Mouse (Mus musculus) frontal cortex, postnatal 25 days (tissue): ENCODE results near the gene Fancf.

Source experiments
- DNase-seq, 2 experiments: peaks; one replicate each; pipeline ENCODE4 v3.0.0; 2022; ENCODE audit warnings: low spot score in 2 of 2

Gene Fancf

GRCm38 (mm10) chr7:51840515-51840914 lies 21.6 kb downstream of the Fancf start:
- DNase-seq: no peak

- DNase-seq: no peak
These were observed 30.1 kb downstream of the Fancf start for GRCm38 (mm10) chr7:51831917-51832316.

- DNase-seq: no peak
These were observed 38.3 kb downstream of the Fancf start for GRCm38 (mm10) chr7:51823562-51824338.

DNA sequence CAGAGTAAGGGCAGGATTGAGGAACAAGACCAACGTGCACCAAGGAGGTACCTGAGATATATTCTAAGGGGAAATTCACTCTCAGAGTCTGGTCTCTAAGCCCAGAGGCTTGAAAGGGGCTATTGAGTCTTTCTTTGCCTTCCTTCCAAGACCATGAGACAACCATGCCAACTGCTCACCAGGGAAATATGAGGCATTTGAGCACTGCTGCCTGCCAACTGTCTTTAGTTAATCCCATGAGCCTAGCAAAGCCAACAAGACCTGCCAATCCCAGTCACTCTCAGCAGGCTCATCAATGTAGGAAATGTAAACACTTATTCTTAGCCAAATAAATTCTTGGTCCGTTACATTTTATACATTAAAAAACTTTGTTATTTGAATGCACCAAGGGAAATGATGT lies 40.6 kb downstream of the Fancf start:
- no peak for DNase-seq

DNA sequence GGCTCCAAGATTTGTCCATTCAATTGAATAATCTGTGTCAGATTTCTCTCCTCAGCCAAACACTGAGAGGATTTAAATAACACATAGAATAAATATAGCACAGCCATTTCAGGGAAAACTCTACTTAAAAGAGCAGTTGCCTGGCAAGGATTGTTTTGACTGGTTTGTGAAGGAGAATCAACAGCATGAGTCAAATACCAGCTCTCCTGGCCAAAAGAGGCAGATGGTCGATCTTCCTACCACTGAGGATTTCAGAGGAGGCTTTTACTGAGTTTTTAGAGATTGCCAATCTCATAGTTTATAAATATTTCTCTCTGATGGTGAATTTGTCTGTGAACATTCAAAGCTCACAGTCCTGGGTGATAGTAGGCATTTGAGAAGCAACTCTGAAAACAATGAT lies 42.2 kb downstream of the Fancf start:
- DNase-seq: peak in 1 of 2 experiments; percentile 12

- no peak for DNase-seq
These were observed 43.7 kb downstream of the Fancf start for GRCm38 (mm10) chr7:51818251-51818974.

DNA sequence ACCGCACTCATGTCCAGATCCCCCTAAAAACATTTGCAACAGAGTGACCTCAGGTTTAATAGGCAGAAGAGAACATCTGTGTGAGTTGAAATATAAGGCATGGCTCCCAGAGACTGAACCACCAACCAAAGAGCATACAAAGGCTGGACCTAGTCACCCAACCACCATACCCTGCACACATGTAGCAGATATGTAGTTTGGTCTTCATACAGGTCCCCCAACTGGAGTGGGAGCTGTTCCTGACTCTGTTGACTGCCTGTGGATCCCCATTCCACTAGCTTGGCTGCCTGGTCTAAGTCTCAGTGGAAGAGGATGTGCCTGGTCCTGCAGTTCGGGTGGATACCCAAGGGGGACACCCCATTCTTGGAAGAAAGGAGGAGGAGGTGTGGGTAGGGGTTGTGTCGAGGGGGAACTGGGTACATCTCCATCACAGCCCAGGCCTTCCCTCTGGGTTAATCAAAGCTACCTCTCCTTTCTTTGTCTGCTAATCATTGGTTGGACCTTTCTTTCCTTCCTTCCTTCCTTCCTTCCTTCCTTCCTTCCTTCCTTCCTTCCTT lies 45.7 kb downstream of the Fancf start:
- no peak for DNase-seq

GRCm38 (mm10) chr7:51815473-51816282 lies 46.4 kb downstream of the Fancf start:
- no peak for DNase-seq
